Mouse (Mus musculus) CH12.LX (cell line): ENCODE results near the gene Pax5. TPM values are rescaled to one million over a fixed set of nuclear protein-coding genes. Genes with fewer than 3 reads are reported as not detected.

Source experiments
- DNase-seq: peaks from one replicate; pipeline ENCODE4 v3.0.0-alpha.2; 2013; ENCODE audit errors: extremely low read depth
- H3K27ac ChIP-seq: 2 replicates; pipeline ENCODE4 v1.5.1; 2012; ENCODE audit warnings: low read depth, mild to moderate bottlenecking, control low read depth, moderate library complexity; ENCODE audit not compliant: insufficient read depth
- H3K27me3 ChIP-seq: replicated peaks from 2 replicates; pipeline ENCODE3; 2012; ENCODE audit warnings: inconsistent platforms
- H3K36me3 ChIP-seq, 2 experiments: replicated peaks in 1 of 2; 2 replicates each; pipeline versions ENCODE3 to v1.6.1; 2012; ENCODE audit warnings: inconsistent platforms in 1 of 2, low read length in 1 of 2, mild to moderate bottlenecking in 1 of 2, mixed read lengths in 1 of 2, moderate library complexity in 1 of 2; ENCODE audit not compliant: control insufficient read depth in 1 of 2, insufficient read depth in 1 of 2
- H3K4me1 ChIP-seq, 2 experiments: 2 replicates each; pipeline ENCODE4 v1.6.1; 2012; ENCODE audit warnings: inconsistent platforms in 1 of 2, moderate library complexity in 1 of 2; ENCODE audit not compliant: insufficient read depth in 2 of 2, control insufficient read depth in 1 of 2
- H3K4me2 ChIP-seq: 2 replicates; pipeline ENCODE4 v1.6.1; 2012; ENCODE audit warnings: low read depth, mild to moderate bottlenecking, control low read depth; ENCODE audit not compliant: poor library complexity, insufficient read depth, severe bottlenecking
- H3K4me3 ChIP-seq, 3 experiments: fragments of 150-350 bp in 1 of 3; sonication (generic) in 1 of 3; replicated peaks in 1 of 3; 2 replicates each; pipeline versions ENCODE3 to v1.5.1; 2011 to 2012; ENCODE audit warnings: low read depth in 2 of 3, low read length in 2 of 3, mild to moderate bottlenecking in 2 of 3, moderate library complexity in 2 of 3, control low read depth in 1 of 3, improper control_type of control experiment in 1 of 3, inconsistent platforms in 1 of 3, mixed read lengths in 1 of 3; ENCODE audit not compliant: poor library complexity in 1 of 3
- H3K79me2 ChIP-seq: replicated peaks from 2 replicates; pipeline ENCODE4 v1.6.1; 2012; ENCODE audit warnings: mild to moderate bottlenecking, moderate library complexity; ENCODE audit not compliant: control insufficient read depth, poor library complexity, insufficient read depth, severe bottlenecking; ENCODE audit errors: extremely low read depth
- H3K9ac ChIP-seq: 2 replicates; pipeline ENCODE4 v1.6.1; 2012; ENCODE audit warnings: low read depth, mild to moderate bottlenecking, control low read depth, moderate library complexity; ENCODE audit not compliant: insufficient read depth
- H3K9me3 ChIP-seq: replicated peaks from 2 replicates; pipeline ENCODE3; 2012; ENCODE audit warnings: low read length, inconsistent platforms, mixed read lengths
- CHD1 ChIP-seq: IDR thresholded peaks from 2 replicates; pipeline ENCODE4 v1.6.1; 2012; ENCODE audit warnings: low read depth, low read length, improper control_type of control experiment, inconsistent platforms
- CHD2 ChIP-seq: IDR thresholded peaks from 2 replicates; pipeline ENCODE4 v1.6.1; 2011; ENCODE audit warnings: low read length, improper control_type of control experiment
- CTCF ChIP-seq, 2 experiments: IDR thresholded peaks in 1 of 2; conservative IDR thresholded peaks in 1 of 2; 2 replicates each; pipeline ENCODE4 v1.5.1; 2011 to 2012; ENCODE audit warnings: low read depth in 2 of 2, low read length in 2 of 2, improper control_type of control experiment in 1 of 2, inconsistent platforms in 1 of 2, mild to moderate bottlenecking in 1 of 2, moderate library complexity in 1 of 2
- ELF1 ChIP-seq: IDR thresholded peaks from 2 replicates; pipeline ENCODE4 v1.6.1; 2014; ENCODE audit warnings: low read depth, mild to moderate bottlenecking, inconsistent platforms, low read length, improper control_type of control experiment
- EP300 ChIP-seq: IDR thresholded peaks from 2 replicates; pipeline ENCODE4 v1.6.1; 2011; ENCODE audit warnings: low read length, improper control_type of control experiment
- ETS1 ChIP-seq: conservative IDR thresholded peaks from 2 replicates; pipeline ENCODE4 v1.6.1; 2012; ENCODE audit warnings: low read depth, mild to moderate bottlenecking, inconsistent platforms, low read length, improper control_type of control experiment, moderate library complexity
- GABPA ChIP-seq: IDR thresholded peaks from 2 replicates; pipeline ENCODE4 v1.6.1; 2012; ENCODE audit warnings: low read depth, low read length, improper control_type of control experiment, inconsistent platforms; ENCODE audit not compliant: insufficient replicate concordance
- HCFC1 ChIP-seq: IDR thresholded peaks from 2 replicates; pipeline ENCODE4 v1.6.1; 2012; ENCODE audit warnings: low read depth, mild to moderate bottlenecking, inconsistent platforms, low read length, improper control_type of control experiment
- IRF4 ChIP-seq: IDR thresholded peaks from 2 replicates; pipeline ENCODE4 v1.6.1; 2014; ENCODE audit warnings: low read depth, mild to moderate bottlenecking, inconsistent platforms, low read length, improper control_type of control experiment
- JUN ChIP-seq: IDR thresholded peaks from 2 replicates; pipeline ENCODE4 v1.6.1; 2011; ENCODE audit warnings: low read depth, mild to moderate bottlenecking, low read length, improper control_type of control experiment, moderate library complexity; ENCODE audit not compliant: insufficient read depth
- JUND ChIP-seq: conservative IDR thresholded peaks from 2 replicates; pipeline ENCODE4 v1.6.1; 2011; ENCODE audit warnings: low read depth, low read length, improper control_type of control experiment
- KAT2A ChIP-seq: IDR thresholded peaks from 2 replicates; pipeline ENCODE4 v1.6.1; 2012; ENCODE audit warnings: low read length, improper control_type of control experiment, inconsistent platforms; ENCODE audit not compliant: insufficient replicate concordance
- MAFK ChIP-seq: IDR thresholded peaks from 2 replicates; pipeline ENCODE4 v1.6.1; 2011; ENCODE audit warnings: low read length, improper control_type of control experiment; ENCODE audit not compliant: insufficient replicate concordance
- MAX ChIP-seq: IDR thresholded peaks from 2 replicates; pipeline ENCODE4 v1.6.1; 2011; ENCODE audit warnings: low read length, improper control_type of control experiment
- MAZ ChIP-seq: IDR thresholded peaks from 2 replicates; pipeline ENCODE4 v1.6.1; 2012; ENCODE audit warnings: low read depth, mild to moderate bottlenecking, inconsistent platforms, low read length, improper control_type of control experiment, moderate library complexity
- MEF2A ChIP-seq: IDR thresholded peaks from 2 replicates; pipeline ENCODE4 v1.6.1; 2014; ENCODE audit warnings: low read depth, mild to moderate bottlenecking, inconsistent platforms, low read length, improper control_type of control experiment, borderline replicate concordance
- MXI1 ChIP-seq: IDR thresholded peaks from 2 replicates; pipeline ENCODE4 v1.6.1; 2011; ENCODE audit warnings: mild to moderate bottlenecking, low read depth, low read length, improper control_type of control experiment
- NELFE ChIP-seq: IDR thresholded peaks from 2 replicates; pipeline ENCODE4 v1.6.1; 2011; ENCODE audit warnings: low read depth, low read length, improper control_type of control experiment
- NRF1 ChIP-seq: IDR thresholded peaks from 2 replicates; pipeline ENCODE4 v1.6.1; 2014; ENCODE audit warnings: low read depth, mild to moderate bottlenecking, inconsistent platforms, low read length, improper control_type of control experiment, moderate library complexity
- PAX5 ChIP-seq: IDR thresholded peaks from 2 replicates; pipeline ENCODE4 v1.6.1; 2012; ENCODE audit warnings: low read length, inconsistent platforms, mixed read lengths
- POLR2A ChIP-seq: IDR thresholded peaks from 2 replicates; pipeline ENCODE4 v1.6.1; 2011; ENCODE audit warnings: low read depth, mild to moderate bottlenecking, improper control_type of control experiment, low read length
- POLR2AphosphoS2 ChIP-seq: IDR thresholded peaks from 2 replicates; pipeline ENCODE4 v1.6.1; 2011; ENCODE audit warnings: low read depth, low read length, improper control_type of control experiment
- SIN3A ChIP-seq: IDR thresholded peaks from 2 replicates; pipeline ENCODE4 v1.6.1; 2012; ENCODE audit warnings: low read length, improper control_type of control experiment, inconsistent platforms
- TCF12 ChIP-seq: IDR thresholded peaks from 2 replicates; pipeline ENCODE4 v1.6.1; 2014; ENCODE audit warnings: low read depth, mild to moderate bottlenecking, inconsistent platforms, low read length, improper control_type of control experiment
- UBTF ChIP-seq: IDR thresholded peaks from 2 replicates; pipeline ENCODE4 v1.6.1; 2012; ENCODE audit warnings: low read depth, mild to moderate bottlenecking, inconsistent platforms, low read length, improper control_type of control experiment, moderate library complexity
- USF1 ChIP-seq: IDR thresholded peaks from 2 replicates; pipeline ENCODE4 v1.6.1; 2014; ENCODE audit warnings: low read depth, mild to moderate bottlenecking, inconsistent platforms, low read length, improper control_type of control experiment
- ZC3H11A ChIP-seq: IDR thresholded peaks from 2 replicates; pipeline ENCODE4 v1.6.1; 2012; ENCODE audit warnings: low read depth, mild to moderate bottlenecking, inconsistent platforms, low read length, improper control_type of control experiment
- ZNF384 ChIP-seq: IDR thresholded peaks from 2 replicates; pipeline ENCODE4 v1.6.1; 2012; ENCODE audit warnings: low read depth, low read length, improper control_type of control experiment, inconsistent platforms
- dilution Hi-C: fragments of 300-500 bp; cut with MboI; formaldehyde crosslinking; loops from 2 replicates; pipeline ENCODE4 v1.14.3; 2020; ENCODE audit warnings: low sequenced_read_pairs; ENCODE audit not compliant: extremely low pct_unique_long_range_greater_than_20kb, extremely low pct_ligation_motif_present
- in situ Hi-C: fragments of 300-500 bp; cut with MboI; formaldehyde crosslinking; loops from 3 replicates; pipeline ENCODE4 v1.14.3; 2019; ENCODE audit warnings: low sequenced_read_pairs, low pct_ligation_motif_present, low pct_unique_long_range_greater_than_20kb, mixed read lengths
- polyA plus RNA-seq: library from polyadenylated mRNA; unstranded; fragments of >175 nt; gene quantifications from 2 replicates; pipeline ENCODE4 v1.2.1, GENCODE M21; 2012; ENCODE audit warnings: low read depth; ENCODE audit not compliant: insufficient read length
- total RNA-seq, 2 experiments: library from RNA; depleted of rRNA; stranded (reverse); fragments of 300-350 nt in 1 of 2; fragments of >200 nt in 1 of 2; gene quantifications; 2 replicates each; pipeline ENCODE4 v1.2.3; 2012 to 2014

Gene Pax5
- total and polyA plus RNA-seq, 3 experiments: 13.5 to 57.4 (median 21.8) TPM

DNA sequence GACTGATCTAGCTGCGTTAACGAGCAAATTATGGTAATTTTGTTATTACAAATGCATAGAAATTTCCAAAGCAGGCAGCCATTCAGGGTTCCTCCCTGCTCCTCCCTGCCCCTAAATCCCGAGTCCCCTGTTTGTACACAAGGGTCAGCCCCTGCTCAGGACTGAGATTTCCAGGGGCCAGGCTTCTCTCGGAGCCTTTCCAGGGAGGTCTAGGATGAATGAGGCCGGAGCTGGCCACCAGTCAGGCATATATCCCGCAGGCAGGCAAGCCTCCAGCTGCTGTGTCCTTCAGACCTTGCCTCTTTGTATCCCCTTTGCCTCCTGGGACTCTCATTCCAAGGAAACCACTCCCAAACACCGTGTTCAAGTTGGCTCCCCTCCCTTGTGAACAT lies 151.7 kb downstream of the Pax5 start:
- peaks cover 47 to 94% of the 10 kb centered on the region in 2 experiments for H3K36me3 ChIP-seq
- H3K27me3 ChIP-seq: no peaks in the 10 kb centered on the region
- dilution Hi-C loops (no loop called here), in situ Hi-C loops (loop anchor here (25.0 kb wide), 1 partner anchor 354 kb away; no protein-coding TSS in a partner anchor)
- no peak overlapping the region for H3K4me3 ChIP-seq
- H3K9me3 ChIP-seq: peaks cover 22% of the 10 kb centered on the region
- no peaks in the 10 kb centered on the region for H3K79me2 ChIP-seq
- H3K9ac ChIP-seq: no peak overlapping the region
- H3K27ac ChIP-seq: no peak overlapping the region
- H3K4me2 ChIP-seq: no peak overlapping the region
- DNase-seq: no peak
- TF ChIP-seq ELF1: no peak
- TF ChIP-seq MXI1: no peak
- TF ChIP-seq JUND: no peak
- TF ChIP-seq NELFE: no peak
- TF ChIP-seq UBTF: no peak
- no peak for TF ChIP-seq CTCF (conservative IDR thresholded peaks at IDR 0.05 in 1 of 2, IDR thresholded peaks at IDR 0.05 in 1 of 2; ENCODE audit: low read depth in 2 of 2, low read length in 2 of 2)
- TF ChIP-seq SIN3A: no peak
- TF ChIP-seq HCFC1: no peak
- no peak for TF ChIP-seq NRF1
- TF ChIP-seq MAZ: no peak
- TF ChIP-seq ETS1: no peak
- TF ChIP-seq JUN: no peak
- no peak for TF ChIP-seq MEF2A
- no peak for TF ChIP-seq PAX5
- no peak for TF ChIP-seq ZC3H11A
- no peak for TF ChIP-seq POLR2A
- no peak for TF ChIP-seq KAT2A
- TF ChIP-seq POLR2AphosphoS2: no peak
- H3K4me1 ChIP-seq: peaks cover 0 to 11% of the 10 kb centered on the region in 2 experiments; a peak in 2 of 4 replicates

DNA sequence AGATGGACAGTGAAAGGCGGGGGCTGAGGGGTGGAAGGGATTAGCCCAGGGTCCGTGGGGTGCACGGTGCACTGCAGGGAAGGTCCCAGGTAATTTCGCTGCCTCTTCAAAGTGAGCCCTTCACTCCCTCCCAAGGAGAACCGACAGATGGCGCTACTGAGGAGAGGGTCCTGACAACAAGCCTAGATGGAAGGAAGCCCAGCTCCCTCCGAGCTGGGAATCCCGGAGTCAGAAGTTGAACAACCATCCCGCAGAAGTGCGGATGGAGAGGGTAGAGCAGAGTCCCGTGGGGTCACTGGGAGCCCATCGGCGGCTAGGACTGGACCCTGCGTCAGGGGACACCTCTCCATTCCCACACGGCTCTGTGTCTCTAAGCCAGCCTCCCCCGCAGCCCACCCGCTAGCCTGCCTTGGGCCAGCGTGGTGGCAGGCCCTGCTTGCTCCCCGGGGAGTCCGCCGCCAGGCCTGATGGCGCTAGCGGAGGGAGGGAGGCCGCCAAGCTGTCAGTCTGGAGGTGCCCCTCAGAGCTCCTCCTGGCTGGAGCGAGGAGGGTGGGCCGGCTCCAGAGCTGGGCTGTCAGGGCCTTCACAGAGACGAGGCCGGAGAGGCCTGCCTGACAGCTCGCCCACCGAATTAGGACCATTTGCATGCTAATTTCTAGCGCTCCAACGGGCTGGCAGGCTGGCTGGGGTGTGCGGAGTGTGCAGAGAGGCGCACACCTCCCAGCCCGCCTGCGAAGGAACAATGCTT lies 152.3 kb downstream of the Pax5 start:
- DNase-seq: no peak
- Histone ChIP-seq H3K4me2 (no peak overlapping the region), H3K27me3 (no peaks in the 10 kb centered on the region), H3K27ac (no peak overlapping the region), H3K9me3 (peaks cover 22% of the 10 kb centered on the region), H3K4me1 (peaks cover 0 to 11% of the 10 kb centered on the region in 2 experiments; a peak in 2 of 4 replicates), H3K36me3 (peaks cover 43 to 88% of the 10 kb centered on the region in 2 experiments), H3K9ac (no peak overlapping the region), H3K79me2 (no peaks in the 10 kb centered on the region), H3K4me3 (no peak overlapping the region)
- in situ Hi-C loops: loop anchor here (25.0 kb wide), 1 partner anchor 354 kb away; no protein-coding TSS in a partner anchor
- no peak for TF ChIP-seq POLR2A
- TF ChIP-seq NRF1: no peak
- no peak for TF ChIP-seq JUND
- no peak for TF ChIP-seq ZNF384
- TF ChIP-seq IRF4: no peak
- no peak for TF ChIP-seq UBTF
- TF ChIP-seq GABPA: no peak
- TF ChIP-seq TCF12: no peak
- TF ChIP-seq EP300: no peak
- no peak for TF ChIP-seq USF1
- TF ChIP-seq ETS1: no peak
- no peak for TF ChIP-seq CTCF (conservative IDR thresholded peaks at IDR 0.05 in 1 of 2, IDR thresholded peaks at IDR 0.05 in 1 of 2; ENCODE audit: low read depth in 2 of 2, low read length in 2 of 2)
- TF ChIP-seq CHD2: no peak
- no peak for TF ChIP-seq CHD1
- no peak for TF ChIP-seq NELFE
- TF ChIP-seq MEF2A: no peak
- no peak for TF ChIP-seq MAX
- no peak for TF ChIP-seq MAFK
- TF ChIP-seq ZC3H11A: no peak
- dilution Hi-C loops: no loop called here
